Mouse (Mus musculus): ENCODE measurements around the gene Slc38a8. TPM values are rescaled to one million over a fixed set of nuclear protein-coding genes. Genes with fewer than 3 reads are reported as not detected.

Slc38a8 gene
- total RNA-seq, 1 experiment from 2014 or later: not detected

- ATAC-seq (replicated peaks; ENCODE audit: low read depth, poor library complexity, severe bottlenecking): peak; percentile 63
These were observed 61.1 kb downstream of the Slc38a8 start for GRCm38 (mm10) chr8:119440250-119440951.

DNA sequence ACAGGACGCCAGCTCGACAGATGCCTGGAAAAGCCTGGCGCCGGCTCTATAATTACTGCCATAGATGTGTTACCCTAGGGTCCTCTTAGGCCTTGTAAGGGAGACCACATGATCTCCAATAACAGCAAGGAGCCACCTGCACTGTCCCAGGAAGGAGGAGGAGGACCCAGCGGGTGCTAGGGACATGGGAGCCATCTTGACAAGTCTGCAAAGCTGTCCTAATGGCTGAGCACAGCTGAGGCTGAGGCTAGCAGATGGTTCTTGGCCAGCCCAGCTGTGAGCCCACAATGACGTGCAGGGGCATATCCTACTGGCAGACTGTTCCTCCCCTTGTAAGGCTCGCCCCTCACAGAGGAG, 61.6 kb downstream of the Slc38a8 start:
- no peak for ATAC-seq (replicated peaks; ENCODE audit: low read depth, poor library complexity, severe bottlenecking)

GRCm38 (mm10) chr8:119439424-119439823, 62.1 kb downstream of the Slc38a8 start:
- no peak for ATAC-seq (replicated peaks; ENCODE audit: low read depth, poor library complexity, severe bottlenecking)

- no peak for ATAC-seq (replicated peaks; ENCODE audit: low read depth, poor library complexity, severe bottlenecking)
These were observed 62.6 kb downstream of the Slc38a8 start for GRCm38 (mm10) chr8:119438876-119439275.

DNA sequence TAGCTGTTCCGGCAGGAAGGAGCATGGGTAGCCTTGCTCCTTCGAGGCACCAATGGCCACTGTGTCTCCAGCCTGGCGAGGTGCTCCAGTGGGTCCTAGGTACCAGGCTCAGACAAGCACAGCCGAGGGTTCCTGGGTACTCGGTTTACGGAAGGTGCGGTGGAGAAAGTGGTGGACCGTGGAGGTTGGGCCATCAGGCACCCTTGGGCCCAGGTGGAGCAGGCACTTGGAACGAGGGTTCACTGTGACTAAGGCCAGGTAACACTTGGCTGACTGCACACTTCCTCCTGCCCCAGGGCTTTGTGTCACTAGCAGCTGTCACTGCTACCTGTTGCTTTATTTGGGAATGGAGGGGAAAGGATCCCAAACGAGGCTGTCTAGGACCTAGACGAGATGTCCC, 64.0 kb downstream of the Slc38a8 start:
- no peak for ATAC-seq (replicated peaks; ENCODE audit: low read depth, poor library complexity, severe bottlenecking)

DNA sequence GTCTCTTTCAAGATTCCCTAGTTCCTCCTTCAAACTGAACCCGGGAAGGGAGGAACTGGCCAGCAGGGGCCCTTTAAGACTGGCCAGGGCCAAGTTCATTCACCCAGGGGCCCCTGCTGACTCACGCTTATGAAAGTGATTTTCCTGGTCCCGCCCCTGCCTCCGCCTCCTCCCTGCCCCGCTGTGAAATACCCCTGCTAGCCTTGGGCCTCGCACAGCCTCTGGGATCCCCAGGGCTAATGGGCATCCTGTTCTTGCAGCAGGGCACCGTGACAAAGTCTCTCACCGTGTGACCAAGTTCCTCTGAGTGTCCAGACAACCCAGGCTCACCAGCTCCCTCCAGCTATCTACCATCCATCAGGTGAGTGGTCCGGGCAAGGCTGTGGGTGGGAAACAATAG, 64.6 kb downstream of the Slc38a8 start:
- ATAC-seq (replicated peaks; ENCODE audit: low read depth, poor library complexity, severe bottlenecking): peak; percentile 79

DNA sequence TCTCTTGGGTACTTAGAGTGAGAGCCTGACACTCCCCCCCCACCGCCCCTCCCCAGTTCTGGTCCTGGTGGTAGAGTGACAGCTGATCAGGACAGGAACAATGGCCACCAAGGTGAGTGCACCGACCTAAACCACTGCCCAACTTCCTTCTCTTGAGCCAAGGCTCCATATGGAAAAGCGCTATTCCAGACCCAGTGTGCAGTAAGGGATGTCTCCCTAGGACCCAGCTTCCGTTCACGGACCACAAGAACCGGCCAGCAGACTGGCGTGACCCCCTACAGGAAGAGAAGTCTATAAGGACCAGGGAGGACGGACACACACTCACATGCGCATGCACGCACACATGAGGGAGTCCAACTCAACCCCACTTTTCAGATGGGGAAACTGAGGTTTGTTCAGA, 65.2 kb downstream of the Slc38a8 start:
- 0 out of 2 replicates have a peak, but pooled peaks have one; percentile 2 for ATAC-seq (replicated peaks; ENCODE audit: low read depth, poor library complexity, severe bottlenecking)

DNA sequence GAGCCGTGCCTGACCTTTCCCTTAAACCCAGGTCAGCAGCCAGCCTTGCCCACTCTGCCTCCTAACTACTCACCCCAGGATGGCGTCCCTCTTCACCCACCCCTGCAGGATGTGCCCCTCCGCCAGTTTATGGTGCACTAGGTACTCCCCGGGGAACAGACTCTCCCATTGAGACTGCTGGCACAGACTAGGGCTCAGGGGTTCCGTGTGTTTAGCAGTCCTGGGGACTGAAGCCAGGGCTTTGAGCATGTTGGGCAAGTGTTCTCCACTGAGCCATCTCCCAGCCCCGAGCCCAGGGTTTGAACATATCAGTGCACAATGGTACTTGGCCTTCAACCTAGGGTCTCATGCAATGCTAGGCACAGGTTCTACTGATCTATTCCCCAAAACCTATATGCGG, 66.0 kb downstream of the Slc38a8 start:
- ATAC-seq (replicated peaks; ENCODE audit: low read depth, poor library complexity, severe bottlenecking): no peak

- ATAC-seq (replicated peaks; ENCODE audit: low read depth, poor library complexity, severe bottlenecking): no peak
These were observed 66.9 kb downstream of the Slc38a8 start for GRCm38 (mm10) chr8:119434569-119434968.

- ATAC-seq (replicated peaks; ENCODE audit: low read depth, poor library complexity, severe bottlenecking): no peak
These were observed 67.8 kb downstream of the Slc38a8 start, which contains the start of gene Osgin1 for GRCm38 (mm10) chr8:119433582-119434174. Gene Osgin1, plus strand, starts transcription at chr8:119434124.

- ATAC-seq (replicated peaks; ENCODE audit: low read depth, poor library complexity, severe bottlenecking): no peak
These were observed 69.1 kb downstream of the Slc38a8 start for GRCm38 (mm10) chr8:119432372-119432771.

GRCm38 (mm10) chr8:119430690-119431089, 70.8 kb downstream of the Slc38a8 start:
- ATAC-seq (replicated peaks; ENCODE audit: low read depth, poor library complexity, severe bottlenecking): no peak

GRCm38 (mm10) chr8:119430250-119430649, 71.2 kb downstream of the Slc38a8 start:
- ATAC-seq (replicated peaks; ENCODE audit: low read depth, poor library complexity, severe bottlenecking): no peak

Other genes with a start within 250 kb of the Slc38a8 start
- gene Hsbp1, start 157.2 kb downstream of the Slc38a8 start, total RNA-seq (2017): 80.3 and 97.3 TPM in 2 replicates
- gene Mlycd, start 106.8 kb downstream of the Slc38a8 start, total RNA-seq (2017): 8.1 and 12.0 TPM in 2 replicates
- gene Osgin1, start 67.6 kb downstream of the Slc38a8 start, total RNA-seq (2017): not detected in 2 replicates
- not detected in 2 replicates for gene Necab2, start 55.0 kb downstream of the Slc38a8 start, total RNA-seq (2017)
- gene Mbtps1, start 57.0 kb upstream of the Slc38a8 start, total RNA-seq (2017): 43.7 and 50.4 TPM in 2 replicates
- 26.2 and 31.1 TPM in 2 replicates for gene Hsdl1, start 73.5 kb upstream of the Slc38a8 start, total RNA-seq (2017)
- not detected in 2 replicates for gene Dnaaf1, start 73.5 kb upstream of the Slc38a8 start, total RNA-seq (2017)
- gene Taf1c, start 103.5 kb upstream of the Slc38a8 start, total RNA-seq (2017): 3.6 and 7.8 TPM in 2 replicates
- gene Adad2, start 111.0 kb upstream of the Slc38a8 start, total RNA-seq (2017): not detected in 2 replicates
- not detected in 2 replicates for gene Kcng4, start 134.0 kb upstream of the Slc38a8 start, total RNA-seq (2017)
- gene Wfdc1, start 164.7 kb upstream of the Slc38a8 start, total RNA-seq (2017): not detected in 2 replicates
- not detected in 2 replicates for gene Atp2c2, start 198.3 kb upstream of the Slc38a8 start, total RNA-seq (2017)

All from common myeloid progenitor, adult 5-6 weeks (primary cell).